Mouse (Mus musculus): ENCODE data around the gene Cox17.
"Not testable (repeated sequence)": the region's sequence is repeated elsewhere in the genome, so short reads cannot be mapped to it uniquely, and the experiment has no call there.

Cox17 gene

DNA sequence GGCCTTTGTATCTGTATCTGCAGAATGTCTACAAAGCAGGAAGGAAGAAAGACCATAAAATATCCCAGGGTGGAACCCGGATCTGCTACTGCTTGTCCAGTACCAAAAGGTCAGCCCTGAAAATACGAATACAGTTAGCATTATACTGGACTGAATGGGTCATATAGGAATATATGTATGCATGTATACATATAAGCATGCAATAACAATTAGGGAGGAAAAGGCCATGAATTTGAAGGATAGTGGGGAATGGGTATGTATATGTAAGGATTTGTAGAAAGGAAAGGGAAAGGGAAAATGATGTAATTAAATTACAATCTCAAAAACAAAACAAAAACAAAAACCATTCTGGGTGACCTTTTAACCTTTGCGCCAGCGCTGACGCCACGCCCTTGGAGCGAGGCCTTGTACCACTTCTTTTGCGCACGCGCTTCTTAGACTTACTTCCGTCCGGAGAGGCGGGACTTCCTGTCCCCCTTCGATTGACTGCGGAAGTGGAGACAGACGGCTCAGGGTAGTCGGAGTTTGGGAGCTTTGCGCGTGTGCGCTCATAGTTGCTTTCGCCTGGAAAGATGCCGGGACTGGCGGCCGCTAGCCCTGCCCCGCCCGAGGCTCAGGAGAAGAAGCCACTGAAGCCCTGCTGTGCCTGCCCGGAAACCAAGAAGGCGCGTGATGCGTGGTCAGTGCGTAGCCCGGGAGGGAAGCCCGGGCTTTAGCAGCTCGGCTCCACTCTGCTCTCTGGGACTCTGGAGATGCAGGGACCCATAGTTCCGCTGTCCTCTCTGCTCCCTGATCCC, at the start of gene Cox17, which contains the start of gene Gm21987:
Gene Cox17, plus strand, starts transcription at position 463 of the 797 bp plus-strand sequence.
Gene Gm21987, plus strand, starts transcription at position 512 of the 797 bp plus-strand sequence.
- DNase-seq (ENCODE audit: low spot score in 2 of 2), result peak; percentile 89 to 90

DNA sequence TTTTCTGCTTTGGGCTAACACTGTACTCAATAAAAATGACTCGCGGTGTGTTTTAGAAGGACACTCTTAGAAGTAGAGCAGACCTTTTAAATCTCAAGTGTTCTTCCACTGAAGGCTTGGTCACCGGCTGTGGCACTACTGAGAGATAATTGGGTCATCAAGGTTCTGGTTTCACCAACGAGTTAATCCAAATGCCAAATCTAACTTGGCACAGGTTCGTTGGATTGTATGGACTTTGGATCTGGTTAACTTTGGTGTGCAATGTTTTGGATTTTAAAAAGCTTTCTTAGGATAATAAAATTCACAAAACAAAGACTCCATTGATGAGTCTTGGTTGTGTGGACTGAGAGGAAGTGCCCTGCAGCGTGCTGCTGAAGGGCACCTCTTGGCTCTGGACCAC, 48.4 kb upstream of the Cox17 start:
- no peak for DNase-seq (ENCODE audit: low spot score in 2 of 2)

DNA sequence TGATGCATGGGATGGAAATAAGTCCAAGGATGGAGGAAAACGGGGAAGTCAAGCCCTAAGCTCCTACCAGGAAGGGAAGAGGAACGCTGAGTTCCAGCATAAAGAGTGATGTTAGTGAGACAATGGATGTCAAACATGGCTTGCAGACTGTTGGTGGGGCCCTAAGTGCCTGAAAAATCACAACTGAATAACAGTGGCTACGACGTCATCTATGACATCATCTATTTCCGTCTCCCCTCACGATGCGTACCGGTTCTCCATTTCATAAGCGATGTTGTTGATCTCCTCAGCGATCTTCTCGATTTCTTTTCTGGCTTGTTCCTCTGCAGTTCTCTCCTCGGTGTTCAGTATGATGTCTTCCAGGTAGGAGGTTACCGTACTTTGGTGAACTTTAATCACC, 44.4 kb upstream of the Cox17 start:
- no peak for DNase-seq (ENCODE audit: low spot score in 2 of 2)

DNA sequence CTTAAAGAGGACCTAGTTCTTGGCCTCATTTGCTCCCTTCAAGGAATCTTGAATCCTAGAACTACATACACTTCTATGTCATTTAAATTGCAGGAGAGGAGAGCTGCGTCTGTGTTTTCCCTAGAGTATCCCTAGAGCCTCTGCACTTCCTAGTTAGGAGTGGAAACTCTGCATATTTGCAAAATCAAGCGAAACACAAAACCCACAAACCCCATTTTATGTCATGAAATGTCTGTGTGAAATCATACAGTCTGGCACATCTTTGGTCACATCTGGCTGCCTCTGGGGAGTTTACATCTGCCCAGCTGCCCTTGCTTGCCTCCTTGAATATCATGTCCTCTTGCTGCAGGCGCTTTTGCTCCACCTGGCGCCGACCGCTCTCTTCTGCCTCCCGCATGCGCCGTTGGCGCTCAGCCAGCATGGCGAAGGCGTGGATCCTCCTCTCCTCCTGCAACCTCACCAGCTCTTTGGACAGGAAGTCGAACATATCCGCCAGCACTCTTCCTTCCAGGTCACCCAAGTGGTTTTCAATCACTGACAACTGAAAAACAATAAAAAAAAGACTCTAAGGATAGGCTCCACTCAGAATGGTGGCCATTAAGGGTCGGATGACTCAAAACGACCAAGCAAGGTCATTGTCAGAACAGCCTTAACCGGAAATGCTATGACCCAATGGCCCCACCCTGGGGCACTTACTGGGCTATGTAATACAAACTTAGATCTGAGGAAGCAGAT, 42.2 kb upstream of the Cox17 start:
- DNase-seq (ENCODE audit: low spot score in 2 of 2), result no peak

DNA sequence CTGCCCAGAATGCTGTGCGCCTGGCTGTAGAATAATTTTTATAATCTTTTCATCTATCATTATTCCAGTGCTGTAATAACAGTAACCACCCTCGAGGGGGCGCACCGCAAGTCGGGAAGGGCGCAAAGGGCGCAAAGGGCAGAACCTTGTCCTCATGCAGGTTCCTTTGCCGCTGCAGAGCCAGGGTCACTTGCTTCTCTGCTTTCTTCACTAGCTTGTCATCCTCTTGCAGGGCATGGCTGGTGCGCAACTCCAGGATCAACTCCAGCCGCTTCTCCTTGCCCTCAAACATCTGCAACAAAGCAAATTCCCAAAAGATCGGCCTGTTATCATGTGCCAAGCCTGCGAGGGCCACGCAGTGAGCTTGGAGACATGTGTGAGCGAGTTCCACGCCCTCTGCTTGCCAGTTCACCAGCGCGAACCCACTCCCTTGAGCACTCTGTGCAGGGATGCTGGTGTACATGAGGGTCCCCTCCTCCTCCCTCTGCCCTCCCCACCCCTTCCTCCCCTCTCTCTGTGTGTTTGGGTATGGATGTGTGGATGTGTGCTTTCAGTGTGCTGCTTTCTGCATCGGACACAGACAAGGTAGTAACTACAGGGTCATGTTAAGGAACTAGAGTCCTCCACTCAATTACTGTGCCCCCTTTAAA, 40.1 kb upstream of the Cox17 start:
- DNase-seq (ENCODE audit: low spot score in 2 of 2), result peak; percentile 6 to 32

DNA sequence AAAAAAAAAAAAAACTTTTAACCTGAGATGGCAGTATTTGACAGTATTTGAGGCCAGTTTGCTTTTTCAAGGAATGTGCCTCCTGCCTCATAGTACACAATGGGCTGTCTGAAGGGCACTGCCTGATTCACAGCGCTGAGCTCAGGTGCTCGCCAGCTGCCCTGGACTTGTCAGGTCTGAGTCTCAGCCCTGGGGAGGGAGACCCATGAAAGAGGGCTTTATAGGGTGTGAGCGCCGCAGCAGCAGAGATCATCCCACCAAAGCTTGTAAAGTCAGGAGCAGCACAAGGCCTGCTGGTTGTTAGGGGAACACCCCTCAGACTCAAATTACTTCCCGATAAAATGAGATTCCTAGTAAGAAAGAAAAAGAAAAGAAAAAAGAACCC, 39.6 kb upstream of the Cox17 start:
- DNase-seq (ENCODE audit: low spot score in 2 of 2), result no peak

DNA sequence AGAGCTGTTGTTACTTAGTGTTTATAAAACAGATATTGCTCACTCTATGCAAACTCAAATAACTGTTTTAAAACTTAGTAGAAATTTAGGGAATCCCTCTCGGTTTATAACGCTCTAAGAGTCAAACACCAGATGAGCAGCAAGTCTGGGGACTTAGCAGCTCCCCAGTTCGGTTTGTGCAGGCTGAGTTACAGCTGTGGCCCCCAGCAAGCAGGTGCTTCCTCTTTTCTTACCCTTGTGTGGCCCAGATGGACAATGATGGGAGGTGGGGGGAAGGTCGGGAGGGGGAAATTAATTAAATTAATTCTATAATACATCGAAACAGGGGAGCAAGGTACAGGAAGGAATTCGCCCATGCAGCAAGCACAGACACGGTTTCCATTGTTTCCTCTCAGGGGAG, 39.1 kb upstream of the Cox17 start:
- DNase-seq (ENCODE audit: low spot score in 2 of 2), result no peak

DNA sequence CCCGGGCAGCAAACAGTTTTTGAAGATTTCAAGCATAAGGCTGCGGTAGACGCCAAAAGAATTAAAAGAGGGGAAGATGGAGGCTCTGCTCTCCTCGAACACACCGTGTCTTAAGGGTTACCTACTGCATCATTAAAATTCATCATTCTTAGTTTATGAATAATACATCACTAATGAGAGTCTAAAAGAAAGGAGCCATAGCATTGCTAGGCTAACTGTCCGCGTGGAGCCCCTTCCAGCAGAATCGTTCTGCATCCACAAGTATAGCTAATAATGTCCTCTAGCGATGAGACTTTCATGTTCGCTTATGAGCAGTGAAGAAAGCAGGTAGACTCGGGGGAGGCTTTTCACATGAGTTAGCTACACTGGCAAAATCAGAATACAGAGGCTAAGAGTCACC, 38.6 kb upstream of the Cox17 start:
- no peak for DNase-seq (ENCODE audit: low spot score in 2 of 2)

DNA sequence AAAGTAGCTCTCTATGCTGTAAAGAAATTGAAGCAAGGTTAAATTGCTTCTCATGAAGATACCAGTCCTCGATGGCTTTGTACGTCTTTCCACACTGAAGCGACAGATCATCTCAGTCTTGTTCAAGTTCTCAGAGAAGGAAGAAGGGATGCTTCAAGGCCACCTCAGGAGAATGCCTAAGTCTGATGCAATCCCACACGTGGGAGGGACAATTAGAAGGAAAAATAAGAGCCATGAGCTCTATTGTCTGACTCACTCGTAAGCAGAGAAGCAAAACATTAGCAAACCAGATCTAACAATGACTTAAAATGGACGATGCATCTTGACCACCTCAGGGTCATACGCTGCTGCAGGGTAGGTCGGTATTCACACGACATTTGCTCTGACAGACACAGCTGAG, 28.3 kb upstream of the Cox17 start:
- no peak for DNase-seq (ENCODE audit: low spot score in 2 of 2)

DNA sequence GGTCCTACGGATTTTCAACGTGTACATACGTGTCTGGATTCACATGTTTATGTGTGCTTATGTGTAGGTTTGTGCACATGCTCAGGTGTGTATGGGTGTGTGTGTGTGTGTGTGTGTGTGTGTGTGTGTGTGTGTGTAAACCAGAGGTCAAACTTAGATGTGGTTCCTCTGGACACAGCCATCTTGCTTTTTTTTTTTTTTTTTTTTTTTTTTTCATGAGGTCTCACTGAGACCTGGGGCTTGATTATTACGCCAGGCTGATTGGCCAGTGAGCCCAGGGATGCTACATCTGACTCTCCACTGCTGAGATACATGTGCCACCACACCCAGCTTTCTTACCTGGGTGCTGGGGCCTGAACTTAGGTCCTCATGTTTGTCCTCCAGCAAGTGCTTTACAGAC, 27.7 kb upstream of the Cox17 start:
- DNase-seq (ENCODE audit: low spot score in 2 of 2), result no peak

DNA sequence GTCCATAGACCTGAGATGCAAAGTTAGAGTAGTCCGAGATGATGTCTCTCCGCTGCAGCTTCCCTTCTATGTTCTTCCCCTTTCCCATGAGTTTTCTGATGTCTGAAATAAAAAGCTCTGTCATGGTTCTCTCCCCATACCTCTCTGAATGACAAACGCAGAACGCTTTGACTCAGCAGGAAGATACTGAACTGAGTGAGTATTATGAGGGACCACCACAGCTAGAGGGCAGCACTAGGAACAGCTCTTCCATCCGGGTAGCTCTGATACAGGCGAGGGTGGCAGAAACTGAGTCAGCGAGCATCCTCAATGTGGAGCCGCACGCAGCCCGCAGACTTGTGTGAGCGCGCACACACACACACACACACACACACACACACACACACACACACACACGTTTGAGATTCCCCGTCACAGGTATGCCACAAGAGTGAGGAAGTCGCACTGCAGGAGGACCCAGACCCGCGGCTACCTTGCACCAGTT, 25.3 kb upstream of the Cox17 start:
- DNase-seq (ENCODE audit: low spot score in 2 of 2), result peak; percentile 23 to 62

DNA sequence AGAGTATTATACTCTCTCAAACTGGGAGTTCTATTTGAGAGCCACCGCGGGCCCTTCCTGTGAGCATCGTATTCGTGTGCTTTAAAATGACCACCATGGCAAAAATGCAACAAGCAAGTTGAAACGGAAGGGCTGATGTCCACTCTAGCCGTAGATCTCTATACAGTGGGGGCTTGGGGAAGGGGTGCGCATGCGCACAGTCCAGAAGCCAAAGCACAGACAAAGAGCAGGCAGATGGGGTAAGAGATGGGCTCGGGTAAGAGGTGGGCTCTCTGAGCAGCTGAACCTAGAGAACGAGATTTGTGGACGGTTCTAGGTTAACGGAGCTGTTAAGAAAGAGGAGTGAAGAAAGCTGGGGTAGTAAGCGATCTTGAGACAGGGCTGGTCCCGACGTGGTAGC, 22.5 kb upstream of the Cox17 start:
- no peak for DNase-seq (ENCODE audit: low spot score in 2 of 2)

DNA sequence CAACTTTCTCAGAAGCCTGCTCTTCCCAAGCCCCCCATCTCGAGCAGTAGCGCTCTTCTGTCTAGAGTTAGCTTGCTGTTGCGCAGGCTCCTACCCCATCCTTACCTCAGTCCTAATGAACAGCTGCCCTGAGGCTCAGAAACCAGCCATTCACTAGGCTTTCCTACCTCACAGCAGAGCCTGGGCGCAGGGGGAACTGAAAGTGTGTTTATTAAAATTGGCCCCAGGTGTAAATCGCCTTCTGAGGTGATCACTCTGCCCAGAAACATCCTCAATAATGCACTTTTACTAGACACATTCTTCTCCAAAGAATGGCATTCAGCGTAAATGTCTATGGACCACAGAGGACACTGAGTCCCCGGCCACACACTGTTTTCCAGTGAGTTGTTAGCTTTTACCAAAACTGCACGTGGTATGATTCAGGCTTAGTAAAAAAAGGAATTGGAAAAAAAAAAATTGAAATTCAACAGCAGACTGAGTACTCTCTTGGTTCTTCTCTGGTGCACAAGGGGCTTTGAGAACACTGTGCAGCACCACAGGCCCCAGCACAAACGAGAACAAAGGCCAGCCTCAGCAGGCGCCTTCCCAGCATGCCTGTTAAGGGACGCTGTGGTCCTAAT, 19.9 kb upstream of the Cox17 start:
- no peak for DNase-seq (ENCODE audit: low spot score in 2 of 2)

DNA sequence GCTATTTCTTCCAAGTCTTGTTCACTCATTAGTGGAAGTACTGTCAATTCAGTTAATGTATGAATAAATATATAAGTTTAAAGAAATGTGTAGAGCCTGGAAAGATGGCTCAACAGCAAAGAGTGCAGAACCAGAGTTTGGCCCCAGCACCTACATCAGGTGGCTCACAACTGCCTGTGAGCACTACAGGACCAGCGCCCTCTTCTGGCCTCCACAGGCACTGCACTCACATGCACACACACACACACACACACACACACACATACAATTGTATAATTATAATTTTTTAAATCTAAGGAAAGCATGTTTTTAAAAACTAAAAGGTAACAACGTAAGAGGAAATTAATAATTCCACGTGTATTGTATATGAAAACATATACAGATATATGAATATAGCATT, 17.5 kb upstream of the Cox17 start:
- DNase-seq (ENCODE audit: low spot score in 2 of 2), result no peak

DNA sequence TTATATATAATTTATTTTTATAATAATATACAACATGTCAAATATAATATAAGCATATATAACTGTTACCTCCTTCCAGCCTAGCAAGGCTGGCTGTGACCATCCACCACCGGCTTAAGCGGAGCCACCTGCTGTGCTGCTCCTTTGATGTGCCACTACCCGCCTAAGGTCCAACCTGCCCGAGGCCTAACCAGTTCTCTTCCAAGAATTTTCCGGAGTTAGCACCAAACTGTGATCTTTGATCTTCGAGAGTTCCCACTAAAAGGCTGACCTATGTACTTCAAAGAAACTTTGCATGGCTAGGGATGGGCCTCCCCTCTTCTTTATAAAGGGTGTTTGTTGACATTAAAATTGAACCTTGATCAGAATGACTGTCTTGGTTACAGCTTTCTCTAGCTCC, 12.4 kb upstream of the Cox17 start:
- DNase-seq (ENCODE audit: low spot score in 2 of 2), result no peak

DNA sequence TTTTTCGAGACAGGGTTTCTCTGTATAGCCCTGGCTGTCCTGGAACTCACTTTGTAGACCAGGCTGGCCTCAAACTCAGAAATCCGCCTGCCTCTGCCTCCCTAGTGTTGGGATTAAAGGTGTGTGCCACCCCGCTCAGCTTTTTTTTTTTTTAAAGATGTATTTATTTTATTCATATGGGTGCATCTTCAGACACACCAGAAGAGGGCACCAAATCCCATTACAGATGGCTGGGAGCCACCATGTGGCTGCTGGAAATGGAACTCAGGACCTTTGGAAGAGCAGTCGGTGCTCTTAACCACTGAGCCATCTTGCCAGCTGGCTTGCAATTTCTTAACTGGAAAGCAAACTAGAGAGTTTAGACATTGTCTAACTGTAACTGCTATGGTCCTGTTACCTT, 8.7 kb upstream of the Cox17 start:
- DNase-seq (ENCODE audit: low spot score in 2 of 2), result not testable (repeated sequence)

DNA sequence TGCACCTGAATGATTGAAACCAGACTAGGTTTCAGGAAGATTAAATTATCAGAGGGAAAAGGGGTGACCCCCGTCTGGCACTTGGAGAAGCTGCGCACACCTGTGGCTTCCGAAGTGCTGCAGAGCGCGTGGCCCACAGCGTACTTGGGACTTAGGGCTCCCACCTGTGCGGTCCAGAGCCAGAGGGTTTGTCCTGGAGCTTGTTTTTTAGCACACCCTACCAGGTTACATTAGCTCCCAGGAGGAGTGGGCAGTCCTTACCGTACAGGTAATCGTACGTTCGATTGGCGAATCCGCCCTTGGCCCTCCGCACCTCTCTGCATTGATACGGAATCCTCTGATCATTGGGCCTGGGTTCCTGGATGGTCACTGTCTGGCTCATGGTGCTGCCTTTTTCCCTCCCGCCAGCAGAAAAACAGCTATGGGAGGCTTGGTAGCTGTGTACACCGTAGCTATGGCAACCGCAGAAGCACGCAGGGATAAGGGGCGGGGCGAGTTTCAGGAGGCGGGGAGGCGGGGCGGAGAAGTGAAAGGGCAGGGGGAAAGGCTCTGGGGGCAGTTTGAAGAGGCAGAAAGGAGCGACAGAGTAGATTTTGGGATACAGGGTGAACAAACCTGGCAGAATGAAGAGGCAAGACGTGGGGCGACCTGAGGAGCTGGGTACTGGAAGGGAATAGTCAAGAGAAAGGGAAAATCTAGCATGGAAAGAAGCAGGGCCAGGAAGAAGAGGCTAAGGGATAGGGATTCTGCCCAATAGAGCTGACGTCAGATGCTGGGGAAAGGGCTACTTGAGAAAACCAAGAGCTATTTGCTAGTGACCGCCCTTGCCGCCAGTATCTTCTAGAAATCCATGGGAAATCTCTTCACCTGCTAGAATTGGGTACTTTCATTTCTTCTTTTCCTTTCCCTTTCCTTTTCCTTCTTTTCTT, 5.1 kb upstream of the Cox17 start, which contains the start of gene Maats1:
Gene Maats1, minus strand, starts transcription at position 748 of the 929 bp plus-strand sequence.
- DNase-seq (ENCODE audit: low spot score in 2 of 2), result peak; percentile 18 to 39

DNA sequence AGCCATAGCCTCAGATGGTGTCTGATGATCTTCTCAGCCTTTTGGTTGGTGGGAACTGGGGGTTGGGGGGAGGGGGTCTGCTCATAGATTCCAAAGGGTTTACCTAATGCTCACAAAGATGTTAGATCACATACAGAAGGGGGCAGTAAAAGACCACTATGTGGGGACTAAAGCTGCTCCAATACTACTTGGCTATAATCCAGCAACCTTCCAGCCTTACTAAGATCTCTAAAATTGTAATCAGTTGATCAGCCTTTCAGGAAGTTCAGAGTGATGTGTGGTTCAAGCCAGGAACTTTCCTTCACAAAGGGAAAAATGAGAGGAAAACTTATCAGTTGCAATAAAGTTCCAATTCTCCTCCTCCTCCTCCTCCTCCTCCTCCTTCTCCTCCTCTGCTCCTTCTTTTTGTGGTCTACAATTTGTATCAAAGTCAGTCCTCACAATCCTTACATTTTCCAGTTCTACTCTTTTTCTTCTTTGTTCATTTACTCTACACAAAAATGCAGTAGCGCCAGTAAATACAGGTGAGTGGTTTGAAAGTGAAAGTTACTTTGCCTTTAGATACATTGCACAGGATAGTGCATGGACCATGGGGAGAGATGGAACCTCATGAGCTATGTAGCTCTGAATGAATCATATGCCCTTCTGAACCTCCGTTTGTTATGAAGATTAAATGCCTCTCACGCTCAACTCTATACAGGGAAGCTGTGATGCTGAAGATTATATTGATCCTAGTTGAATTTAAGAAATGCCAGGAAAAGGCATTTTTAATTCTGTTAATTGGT, 1.7 kb upstream of the Cox17 start:
- peak in 1 of 2 experiments; percentile 23 for DNase-seq (ENCODE audit: low spot score in 2 of 2)

DNA sequence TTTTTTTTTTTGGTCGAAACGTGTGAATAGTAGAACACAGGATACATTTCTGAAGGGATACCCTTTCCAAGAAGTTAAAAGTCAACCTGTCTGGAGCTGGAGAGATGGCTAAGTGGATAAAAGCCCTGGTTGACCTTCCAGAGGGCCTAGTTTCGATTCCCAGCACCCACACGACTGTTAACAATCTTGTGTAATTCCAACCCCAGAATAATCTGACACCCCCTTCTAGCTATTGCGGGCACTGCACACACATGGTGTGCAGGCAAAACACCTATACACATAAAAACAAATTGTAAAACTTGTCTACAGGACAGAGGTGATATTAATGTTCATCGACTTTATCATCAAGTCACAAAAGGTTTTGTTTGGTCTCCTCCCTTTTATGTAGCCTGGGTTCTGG, 797 bp downstream of the Cox17 start:
- DNase-seq (ENCODE audit: low spot score in 2 of 2), result no peak

DNA sequence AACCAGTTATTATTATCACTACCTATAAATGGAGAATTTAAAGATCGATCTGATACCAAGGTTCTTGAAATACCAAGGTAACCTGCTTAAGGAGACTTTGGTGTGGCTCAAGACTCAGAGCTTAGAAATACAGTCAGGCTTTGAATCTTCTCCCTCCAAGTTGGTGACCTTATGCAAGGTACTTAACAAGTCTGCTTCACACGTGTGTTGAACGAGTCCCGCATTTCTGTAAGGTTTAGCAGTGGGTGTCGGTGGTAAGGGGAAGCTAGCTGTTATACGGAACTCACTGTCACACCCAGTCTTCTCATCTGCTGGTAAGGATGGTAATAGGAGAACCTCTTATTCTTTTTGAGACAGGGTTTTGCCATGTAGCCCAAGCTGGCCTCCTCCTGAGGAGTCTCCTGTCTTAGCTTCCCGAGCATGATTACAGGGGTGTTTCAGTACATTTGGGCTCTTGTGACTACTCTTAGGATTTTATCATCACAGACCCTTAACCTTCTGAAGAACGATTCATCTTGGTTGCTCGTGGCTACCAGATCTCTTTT, 1.5 kb downstream of the Cox17 start:
- DNase-seq (ENCODE audit: low spot score in 2 of 2), result no peak
